Mouse (Mus musculus) myocyte (in vitro differentiated cells): ENCODE results near the gene Slc28a3. TPM values are rescaled to one million over a fixed set of nuclear protein-coding genes. Genes with fewer than 3 reads are reported as not detected.

Experiments used
- H3K27me3 ChIP-seq: one replicate; pipeline ENCODE4 v1.6.1; 2011; ENCODE audit not compliant: control insufficient read depth, insufficient read depth, insufficient read length
- H3K36me3 ChIP-seq: one replicate; pipeline ENCODE4 v1.6.1; 2011; ENCODE audit not compliant: control insufficient read depth, insufficient read depth
- H3K4me2 ChIP-seq: one replicate; pipeline ENCODE4 v1.6.1; 2011; ENCODE audit warnings: low read depth, control low read depth
- H3K4me3 ChIP-seq: one replicate; pipeline ENCODE4 v1.5.1; 2011; ENCODE audit warnings: mild to moderate bottlenecking, control low read depth, moderate library complexity
- H3K79me2 ChIP-seq: one replicate; pipeline ENCODE4 v1.6.1; 2011; ENCODE audit not compliant: control insufficient read depth, insufficient read depth
- H3ac ChIP-seq: one replicate; pipeline ENCODE4 v1.6.1; 2011; ENCODE audit not compliant: control insufficient read depth, insufficient read length
- CEBPB ChIP-seq: IDR thresholded peaks from 2 replicates; pipeline ENCODE4 v1.6.1; 2011; ENCODE audit warnings: mild to moderate bottlenecking, moderate library complexity; ENCODE audit not compliant: poor library complexity, insufficient read depth, severe bottlenecking
- E2F4 ChIP-seq: IDR thresholded peaks from one replicate; pipeline ENCODE4 v1.6.1; 2011; ENCODE audit warnings: mild to moderate bottlenecking, control low read depth, moderate library complexity; ENCODE audit not compliant: insufficient read depth
- MAX ChIP-seq: IDR thresholded peaks from one replicate; pipeline ENCODE4 v1.6.1; 2011; ENCODE audit warnings: low read depth, mild to moderate bottlenecking, control low read depth
- MYOD1 ChIP-seq, 3 experiments: IDR thresholded peaks; one replicate each; pipeline ENCODE4 v1.6.1; 2011; ENCODE audit warnings: control low read depth in 2 of 3, low read depth in 2 of 3, mild to moderate bottlenecking in 2 of 3, moderate library complexity in 1 of 3; ENCODE audit not compliant: insufficient read length in 2 of 3, control insufficient read depth in 1 of 3
- MYOG ChIP-seq, 3 experiments: IDR thresholded peaks; one replicate each; pipeline ENCODE4 v1.6.1; 2011; ENCODE audit warnings: control low read depth in 2 of 3, low read depth in 2 of 3, mild to moderate bottlenecking in 2 of 3; ENCODE audit not compliant: insufficient read length in 2 of 3, control insufficient read depth in 1 of 3, insufficient read depth in 1 of 3
- POLR2A ChIP-seq: IDR thresholded peaks from one replicate; pipeline ENCODE4 v1.6.1; 2011; ENCODE audit warnings: low read depth, mild to moderate bottlenecking, control low read depth, moderate library complexity; ENCODE audit not compliant: insufficient read length
- POLR2AphosphoS2 ChIP-seq: IDR thresholded peaks from one replicate; pipeline ENCODE4 v1.6.1; 2011; ENCODE audit warnings: low read depth, control low read depth; ENCODE audit not compliant: insufficient read length
- REST ChIP-seq: IDR thresholded peaks from one replicate; pipeline ENCODE4 v1.6.1; 2011; ENCODE audit warnings: mild to moderate bottlenecking, control low read depth, moderate library complexity; ENCODE audit not compliant: insufficient read depth, insufficient read length
- SRF ChIP-seq: IDR thresholded peaks from one replicate; pipeline ENCODE4 v1.6.1; 2011; ENCODE audit warnings: low read depth; ENCODE audit not compliant: control insufficient read depth, insufficient read length
- TCF12 ChIP-seq: IDR thresholded peaks from one replicate; pipeline ENCODE4 v1.6.1; 2011; ENCODE audit warnings: mild to moderate bottlenecking, control low read depth; ENCODE audit not compliant: poor library complexity, insufficient read depth, severe bottlenecking
- TCF3 ChIP-seq: IDR thresholded peaks from one replicate; pipeline ENCODE4 v1.6.1; 2011; ENCODE audit warnings: low read depth, control low read depth; ENCODE audit not compliant: insufficient read length
- USF1 ChIP-seq: IDR thresholded peaks from one replicate; pipeline ENCODE4 v1.6.1; 2011; ENCODE audit warnings: low read depth, mild to moderate bottlenecking, control low read depth, moderate library complexity
- polyA plus RNA-seq: library from polyadenylated mRNA; unstranded; fragments of >200 nt; fragmentation: generic; extraction: Trizol; gene quantifications from one replicate; pipeline ENCODE4 v1.2.1, GENCODE M21; 2012; ENCODE audit warnings: missing spikeins

Gene Slc28a3
- polyA plus RNA-seq, 1 experiment, result not detected

DNA sequence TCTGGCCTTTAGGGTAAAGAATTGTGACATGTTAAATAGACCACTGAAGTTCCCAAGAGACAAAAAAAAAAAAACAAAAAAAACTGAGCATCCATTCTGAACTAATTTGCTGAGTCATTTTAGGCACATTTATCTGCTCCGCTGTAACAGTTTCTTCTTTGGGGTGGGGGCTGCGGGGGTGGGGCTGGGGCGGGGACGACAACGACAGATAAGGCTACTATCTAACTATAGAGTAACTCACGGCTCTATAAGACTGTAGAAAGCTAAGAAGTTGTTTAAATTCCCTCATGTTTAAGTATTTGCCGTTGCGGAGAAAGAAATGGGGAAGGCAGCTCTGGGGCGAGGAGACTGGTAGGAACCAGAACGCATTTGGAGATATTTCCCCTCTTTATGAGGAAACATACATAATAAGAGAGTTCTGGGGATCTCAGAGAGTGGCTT, 68.1 kb downstream of the Slc28a3 start:
- Histone ChIP-seq H3ac (no peak overlapping the region), H3K27me3 (no peaks in the 10 kb centered on the region), H3K79me2 (no peaks in the 10 kb centered on the region), H3K36me3 (no peaks in the 10 kb centered on the region), H3K4me2 (no peak overlapping the region), H3K4me3 (no peak overlapping the region)
- no peak for TF ChIP-seq REST
- TF ChIP-seq USF1, result no peak
- TF ChIP-seq SRF, result no peak
- no peak for TF ChIP-seq MAX
- TF ChIP-seq E2F4, result no peak
- TF ChIP-seq MYOD1 (IDR thresholded peaks at IDR 0.05; ENCODE audit: control insufficient read depth in 1 of 3, insufficient read length in 2 of 3, low read depth in 2 of 3), result no peak
- TF ChIP-seq CEBPB, result no peak
- no peak for TF ChIP-seq MYOG (IDR thresholded peaks at IDR 0.05; ENCODE audit: control insufficient read depth in 1 of 3, insufficient read depth in 1 of 3, insufficient read length in 2 of 3, low read depth in 2 of 3)
- TF ChIP-seq TCF3, result no peak
- no peak for TF ChIP-seq POLR2A
- no peak for TF ChIP-seq POLR2AphosphoS2

DNA sequence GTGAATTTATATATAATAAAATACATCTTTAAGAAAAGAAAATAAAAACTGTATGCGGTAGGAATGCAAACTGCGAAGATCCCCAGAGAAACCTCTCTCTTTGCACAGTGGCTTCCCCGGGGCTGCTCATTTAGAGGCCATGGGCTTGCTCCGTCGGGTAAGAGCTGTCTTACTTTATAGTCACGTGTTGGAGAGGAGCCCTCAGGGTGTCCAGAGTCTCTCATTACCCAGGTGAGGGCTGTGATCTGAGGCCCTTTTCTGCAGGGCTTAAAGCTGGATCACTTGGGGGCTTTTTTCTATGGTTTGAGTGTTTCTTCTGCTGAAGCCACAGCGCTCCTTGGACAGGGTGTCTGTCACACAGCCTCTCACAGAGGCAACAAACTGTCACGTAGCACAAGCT, 68.5 kb downstream of the Slc28a3 start:
- no peaks in the 10 kb centered on the region for H3K36me3 ChIP-seq

DNA sequence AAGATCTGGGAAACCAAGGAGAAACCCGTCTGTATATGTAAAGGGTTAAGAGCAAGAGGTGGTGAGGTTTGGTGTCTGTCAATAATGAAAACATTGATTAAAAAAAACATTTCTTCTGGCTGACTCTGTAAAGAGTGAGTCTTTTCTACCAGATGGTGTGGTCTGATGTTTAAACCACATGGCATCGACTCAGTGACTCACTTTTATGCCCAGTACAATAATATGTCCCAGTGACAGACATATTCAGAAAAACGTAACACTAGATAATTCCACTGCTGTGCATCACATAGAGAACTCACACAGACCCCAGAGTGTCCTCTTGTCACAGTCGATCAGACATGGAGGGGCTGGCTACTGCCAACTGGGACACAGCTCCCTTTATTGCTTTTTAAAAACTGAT, 69.1 kb downstream of the Slc28a3 start:
- TF ChIP-seq TCF3 (no peak), CEBPB (no peak), REST (no peak), E2F4 (no peak), POLR2A (no peak), POLR2AphosphoS2 (no peak), TCF12 (no peak), MYOD1 (IDR thresholded peaks at IDR 0.05; ENCODE audit: control insufficient read depth in 1 of 3, insufficient read length in 2 of 3, low read depth in 2 of 3) (no peak), MAX (no peak), MYOG (IDR thresholded peaks at IDR 0.05; ENCODE audit: control insufficient read depth in 1 of 3, insufficient read depth in 1 of 3, insufficient read length in 2 of 3, low read depth in 2 of 3) (no peak), USF1 (no peak), SRF (no peak)
- Histone ChIP-seq H3K27me3 (no peaks in the 10 kb centered on the region), H3K79me2 (no peaks in the 10 kb centered on the region), H3ac (no peak overlapping the region), H3K36me3 (no peaks in the 10 kb centered on the region), H3K4me2 (no peak overlapping the region), H3K4me3 (no peak overlapping the region)

More for the DNA sequence above, 68.5 kb downstream of the Slc28a3 start:
- Histone ChIP-seq H3K4me2 (no peak overlapping the region), H3K4me3 (no peak overlapping the region), H3K27me3 (no peaks in the 10 kb centered on the region), H3K79me2 (no peaks in the 10 kb centered on the region), H3ac (no peak overlapping the region)
- TF ChIP-seq MYOG (IDR thresholded peaks at IDR 0.05; ENCODE audit: control insufficient read depth in 1 of 3, insufficient read depth in 1 of 3, insufficient read length in 2 of 3, low read depth in 2 of 3) (no peak), E2F4 (no peak), TCF12 (no peak)

DNA sequence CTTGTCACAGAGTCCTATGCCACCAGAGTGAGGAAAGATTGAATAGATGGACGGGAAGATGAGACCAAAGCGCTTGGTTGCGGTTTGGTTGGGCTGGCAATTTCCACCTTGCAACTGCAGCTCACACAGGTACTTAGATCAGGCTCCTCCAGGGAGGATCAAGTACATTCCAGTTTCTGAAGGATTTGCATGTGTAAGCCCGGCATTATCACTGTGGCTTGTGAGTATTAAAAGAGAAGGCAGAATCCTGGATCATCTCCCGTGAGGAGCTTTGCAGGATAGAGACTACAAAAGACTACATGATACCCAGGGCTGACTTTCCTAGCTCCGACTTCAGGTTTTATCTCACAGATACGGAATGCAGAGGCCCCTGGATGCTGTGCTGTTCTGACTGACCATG, 71.7 kb downstream of the Slc28a3 start:
- Histone ChIP-seq H3K79me2 (no peaks in the 10 kb centered on the region), H3K27me3 (no peaks in the 10 kb centered on the region), H3K4me3 (no peak overlapping the region), H3K4me2 (no peak overlapping the region), H3K36me3 (no peaks in the 10 kb centered on the region), H3ac (no peak overlapping the region)
- TF ChIP-seq MAX (no peak), SRF (no peak), TCF3 (no peak), CEBPB (no peak), TCF12 (no peak), POLR2AphosphoS2 (no peak), MYOD1 (IDR thresholded peaks at IDR 0.05; ENCODE audit: control insufficient read depth in 1 of 3, insufficient read length in 2 of 3, low read depth in 2 of 3) (no peak), USF1 (no peak), MYOG (IDR thresholded peaks at IDR 0.05; ENCODE audit: control insufficient read depth in 1 of 3, insufficient read depth in 1 of 3, insufficient read length in 2 of 3, low read depth in 2 of 3) (no peak), E2F4 (no peak)

DNA sequence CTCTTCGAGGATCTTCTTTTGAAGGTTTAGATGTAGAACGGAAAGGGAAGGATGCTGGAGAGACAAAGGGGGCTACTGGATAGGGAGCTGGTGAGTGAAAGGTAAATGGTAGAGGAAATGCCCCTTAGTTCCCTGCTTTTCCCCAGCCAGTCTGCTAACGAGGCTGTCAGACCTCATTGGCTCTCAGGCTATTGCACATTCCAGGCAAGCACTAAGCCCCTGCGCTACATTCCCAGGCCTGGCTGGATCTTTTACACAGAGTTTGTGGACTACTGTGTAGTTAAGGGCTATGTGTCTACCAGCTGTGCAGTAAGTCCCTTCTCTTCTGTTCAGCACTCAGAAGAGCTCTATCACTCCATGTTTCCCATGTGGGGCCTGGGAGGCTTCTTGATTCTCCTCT, 72.3 kb downstream of the Slc28a3 start:
- Histone ChIP-seq H3K27me3 (no peaks in the 10 kb centered on the region), H3K79me2 (no peaks in the 10 kb centered on the region), H3K36me3 (no peaks in the 10 kb centered on the region), H3K4me2 (no peak overlapping the region), H3K4me3 (no peak overlapping the region), H3ac (no peak overlapping the region)
- TF ChIP-seq TCF3, result no peak
- TF ChIP-seq MYOG (IDR thresholded peaks at IDR 0.05; ENCODE audit: control insufficient read depth in 1 of 3, insufficient read depth in 1 of 3, insufficient read length in 2 of 3, low read depth in 2 of 3), result no peak
- no peak for TF ChIP-seq POLR2A
- TF ChIP-seq USF1, result no peak
- TF ChIP-seq REST, result no peak
